Mouse (Mus musculus) myocyte (in vitro differentiated cells): ENCODE measurements around the gene Hoxb7.

ENCODE experiments used
- E2F4 ChIP-seq: IDR thresholded peaks from one replicate; pipeline ENCODE4 v1.6.1; 2011; ENCODE audit warnings: mild to moderate bottlenecking, control low read depth, moderate library complexity; ENCODE audit not compliant: insufficient read depth
- MAX ChIP-seq: IDR thresholded peaks from one replicate; pipeline ENCODE4 v1.6.1; 2011; ENCODE audit warnings: low read depth, mild to moderate bottlenecking, control low read depth
- MYOD1 ChIP-seq, 3 experiments: IDR thresholded peaks; one replicate each; pipeline ENCODE4 v1.6.1; 2011; ENCODE audit warnings: control low read depth in 2 of 3, low read depth in 2 of 3, mild to moderate bottlenecking in 2 of 3, moderate library complexity in 1 of 3; ENCODE audit not compliant: insufficient read length in 2 of 3, control insufficient read depth in 1 of 3
- MYOG ChIP-seq, 3 experiments: IDR thresholded peaks; one replicate each; pipeline ENCODE4 v1.6.1; 2011; ENCODE audit warnings: control low read depth in 2 of 3, low read depth in 2 of 3, mild to moderate bottlenecking in 2 of 3; ENCODE audit not compliant: insufficient read length in 2 of 3, control insufficient read depth in 1 of 3, insufficient read depth in 1 of 3
- POLR2A ChIP-seq: IDR thresholded peaks from one replicate; pipeline ENCODE4 v1.6.1; 2011; ENCODE audit warnings: low read depth, mild to moderate bottlenecking, control low read depth, moderate library complexity; ENCODE audit not compliant: insufficient read length
- SRF ChIP-seq: IDR thresholded peaks from one replicate; pipeline ENCODE4 v1.6.1; 2011; ENCODE audit warnings: low read depth; ENCODE audit not compliant: control insufficient read depth, insufficient read length
- TCF12 ChIP-seq: IDR thresholded peaks from one replicate; pipeline ENCODE4 v1.6.1; 2011; ENCODE audit warnings: mild to moderate bottlenecking, control low read depth; ENCODE audit not compliant: poor library complexity, insufficient read depth, severe bottlenecking
- USF1 ChIP-seq: IDR thresholded peaks from one replicate; pipeline ENCODE4 v1.6.1; 2011; ENCODE audit warnings: low read depth, mild to moderate bottlenecking, control low read depth, moderate library complexity

DNA sequence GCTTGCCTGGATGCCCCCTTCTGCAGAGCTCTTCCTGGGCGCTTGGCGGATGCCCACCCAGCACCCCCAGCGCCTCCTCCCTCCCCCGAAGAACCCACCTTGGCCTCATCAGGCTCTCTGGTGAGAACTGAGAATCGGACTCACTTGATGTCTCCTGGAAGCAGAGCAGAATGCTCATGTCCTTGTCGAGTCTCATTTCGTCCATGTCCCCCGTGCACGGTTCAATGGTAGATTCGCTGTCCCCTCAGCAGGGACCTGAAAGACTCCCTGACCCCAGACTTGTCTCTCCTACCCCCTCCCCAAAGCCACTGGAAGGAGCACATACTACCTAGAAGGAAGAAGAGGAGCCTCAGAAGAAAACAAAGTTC, 14.6 kb downstream of the Hoxb7 start:
- TF ChIP-seq MYOG (IDR thresholded peaks at IDR 0.05; ENCODE audit: control insufficient read depth in 1 of 3, insufficient read depth in 1 of 3, insufficient read length in 2 of 3, low read depth in 2 of 3) (no peak), POLR2A (no peak), MAX (no peak), MYOD1 (IDR thresholded peaks at IDR 0.05; ENCODE audit: control insufficient read depth in 1 of 3, insufficient read length in 2 of 3, low read depth in 2 of 3) (no peak), USF1 (no peak), TCF12 (no peak), E2F4 (no peak), SRF (no peak)
